Mouse (Mus musculus) E14TG2a.4 (cell line): ENCODE data around the gene Zc3h10.

Experiments used
- CTCF ChIP-seq: conservative IDR thresholded peaks from 2 replicates; pipeline ENCODE4 v1.5.1; 2014; ENCODE audit warnings: low read length
- NANOG ChIP-seq: IDR thresholded peaks from 2 replicates; pipeline ENCODE4 v1.6.1; 2014; ENCODE audit warnings: borderline replicate concordance, low read length, mixed read lengths

DNA sequence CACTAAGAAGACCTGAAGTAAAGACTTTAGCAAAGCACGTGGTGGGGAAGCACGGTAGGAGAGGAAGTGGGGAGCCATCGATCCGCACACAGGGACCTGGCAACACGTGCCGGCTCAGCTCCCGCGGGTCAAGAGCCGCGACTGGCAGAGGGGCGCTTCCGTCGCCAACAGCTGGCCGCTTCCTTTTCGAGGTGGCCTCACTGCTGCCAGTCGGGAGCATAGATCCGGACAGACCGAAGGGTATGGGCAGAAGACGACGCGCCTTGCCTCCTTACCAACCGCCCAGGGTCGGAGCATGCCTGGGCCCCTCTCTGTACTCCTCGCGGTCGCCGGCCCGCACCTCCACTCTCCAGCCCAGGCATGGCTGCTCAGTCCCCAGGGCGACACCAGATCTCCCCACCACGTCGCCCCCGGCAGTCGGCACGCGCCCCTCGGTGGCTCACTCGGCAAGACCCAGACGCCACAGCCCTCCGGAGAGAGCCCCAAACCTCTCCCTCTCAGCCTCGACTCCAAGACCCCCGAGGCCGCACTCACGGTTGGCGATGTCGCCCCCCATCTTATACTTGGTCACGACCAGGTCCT lies 17.7 kb upstream of the Zc3h10 start:
- no peak for TF ChIP-seq NANOG
- TF ChIP-seq CTCF = no peak
